Mouse (Mus musculus) embryonic facial prominence, embryonic 14.5 days (tissue): ENCODE data around the gene Gm5105. TPM values are rescaled to one million over a fixed set of nuclear protein-coding genes. Genes with fewer than 3 reads are reported as not detected.

ENCODE experiments used
- ATAC-seq: fragments of 200-750 bp; cut with Nextera tagmentation; 2 replicates; pipeline ENCODE4 v1.8.0; 2017; ENCODE audit warnings: low read depth, moderate number of reproducible peaks, moderate TSS enrichment
- DNase-seq: peaks from one replicate; pipeline ENCODE4 v3.0.0-alpha.2; 2015; ENCODE audit warnings: low spot score
- H3K27ac ChIP-seq: fragments of 300-500 bp; sonication (generic); replicated peaks from 2 replicates; pipeline ENCODE4 v1.5.1; 2014; ENCODE audit warnings: low read depth, mild to moderate bottlenecking, low read length, moderate library complexity
- H3K27me3 ChIP-seq: fragments of 300-500 bp; sonication (generic); replicated peaks from 2 replicates; pipeline ENCODE4 v1.6.1; 2014; ENCODE audit warnings: low read length; ENCODE audit not compliant: control insufficient read depth, insufficient read depth
- H3K36me3 ChIP-seq: fragments of 300-500 bp; sonication (generic); 2 replicates; pipeline ENCODE4 v1.6.1; 2014; ENCODE audit warnings: low read length, mixed read lengths; ENCODE audit not compliant: control insufficient read depth, insufficient read depth
- H3K4me1 ChIP-seq: fragments of 300-500 bp; sonication (generic); 2 replicates; pipeline ENCODE4 v1.6.1; 2014; ENCODE audit warnings: antibody characterized with exemption, low read length; ENCODE audit not compliant: control insufficient read depth, insufficient read depth
- H3K4me2 ChIP-seq: fragments of 300-500 bp; sonication (generic); 2 replicates; pipeline ENCODE4 v1.6.1; 2014; ENCODE audit warnings: low read depth, mild to moderate bottlenecking, low read length, moderate library complexity, mixed read lengths
- H3K4me3 ChIP-seq: fragments of 300-500 bp; sonication (generic); 2 replicates; pipeline ENCODE4 v1.5.1; 2014; ENCODE audit warnings: low read depth, mild to moderate bottlenecking, low read length
- H3K9ac ChIP-seq: fragments of 300-500 bp; sonication (generic); 2 replicates; pipeline ENCODE4 v1.6.1; 2014; ENCODE audit warnings: low read depth, mild to moderate bottlenecking, low read length, moderate library complexity, mixed read lengths
- H3K9me3 ChIP-seq: fragments of 300-500 bp; sonication (generic); 2 replicates; pipeline ENCODE4 v1.6.1; 2016; ENCODE audit warnings: low read length; ENCODE audit not compliant: control insufficient read depth
- WGBS: fragments of 180-500 bp; shearing (Covaris S2); extraction: QIAGEN DNeasy Blood & Tissue Kit; methylation state at CpG from one replicate; pipeline ENCODE4 v1.1.7; 2014; 5-methylcytosine and 5-hydroxymethylcytosine counted together
- polyA plus RNA-seq: library from polyadenylated mRNA; unstranded; fragments of >200 nt; fragmentation: Nextera tagmentation; extraction: Ambion mirVana; gene quantifications from 2 replicates; pipeline ENCODE4 v1.2.1, GENCODE M21; 2014

The Gm5105 gene
- polyA plus RNA-seq, 1 experiment from 2014 or later: 0.75 TPM

DNA sequence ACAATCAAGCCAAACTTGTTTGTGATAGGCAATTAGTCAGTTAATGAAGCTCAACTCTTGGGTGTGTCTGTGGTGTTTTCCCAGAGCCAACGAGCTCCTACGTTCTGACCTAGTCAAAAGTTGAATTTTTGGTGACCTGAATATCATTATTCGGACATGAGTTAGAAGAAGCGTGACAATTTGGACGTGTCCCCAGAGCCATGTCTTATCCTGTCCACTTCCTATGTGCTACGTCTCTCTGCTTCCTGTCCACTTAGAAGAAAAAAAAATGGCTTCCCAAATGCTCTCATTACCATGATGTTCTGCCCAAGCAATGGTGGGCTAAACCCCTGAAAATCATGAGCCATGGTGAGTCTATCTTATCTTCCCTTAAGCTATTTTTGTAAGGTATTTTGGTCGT, 63.9 kb downstream of the Gm5105 start:
- no peaks in the 10 kb centered on the region for H3K27me3 ChIP-seq
- DNase-seq (no peak), ATAC-seq (no peak)
- peaks cover 18% of the 10 kb centered on the region for H3K4me1 ChIP-seq
- H3K4me3 ChIP-seq: no peak overlapping the region
- H3K9ac ChIP-seq: no peak overlapping the region
- H3K4me2 ChIP-seq: no peak overlapping the region
- peaks cover 9% of the 10 kb centered on the region; the same call in 1 of the 2 replicates for H3K9me3 ChIP-seq
- no peaks in the 10 kb centered on the region for H3K36me3 ChIP-seq
- H3K27ac ChIP-seq: no peak overlapping the region
- WGBS: 81% methylated on average over 7 of the region's 7 CpGs

DNA sequence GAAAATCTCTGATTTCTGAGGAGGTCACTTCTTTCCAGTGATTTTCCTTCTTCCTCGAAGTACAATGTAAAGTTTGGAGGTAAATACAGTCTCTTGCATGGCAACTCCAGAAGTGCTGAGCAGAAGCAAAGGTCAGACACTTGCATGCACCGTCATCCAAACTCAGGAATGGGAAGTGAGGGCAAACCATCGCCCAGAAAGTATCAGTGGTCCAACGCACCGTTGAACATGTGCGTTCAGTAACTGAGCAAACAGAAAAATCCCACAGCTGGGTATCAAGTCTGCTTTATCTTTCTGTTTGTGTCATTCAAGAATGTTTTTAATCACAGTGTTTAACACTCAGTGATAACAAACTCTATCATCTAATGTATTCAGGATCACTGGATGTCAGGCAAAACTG, 64.6 kb downstream of the Gm5105 start:
- Histone ChIP-seq H3K36me3 (no peaks in the 10 kb centered on the region), H3K4me3 (no peak overlapping the region), H3K4me2 (no peak overlapping the region), H3K27me3 (no peaks in the 10 kb centered on the region), H3K9me3 (peaks cover 9% of the 10 kb centered on the region; the same call in 1 of the 2 replicates), H3K4me1 (peaks cover 18% of the 10 kb centered on the region), H3K9ac (no peak overlapping the region), H3K27ac (no peak overlapping the region)
- ATAC-seq (no peak), DNase-seq (no peak)
- WGBS: 82% methylated on average over 6 of the region's 6 CpGs

DNA sequence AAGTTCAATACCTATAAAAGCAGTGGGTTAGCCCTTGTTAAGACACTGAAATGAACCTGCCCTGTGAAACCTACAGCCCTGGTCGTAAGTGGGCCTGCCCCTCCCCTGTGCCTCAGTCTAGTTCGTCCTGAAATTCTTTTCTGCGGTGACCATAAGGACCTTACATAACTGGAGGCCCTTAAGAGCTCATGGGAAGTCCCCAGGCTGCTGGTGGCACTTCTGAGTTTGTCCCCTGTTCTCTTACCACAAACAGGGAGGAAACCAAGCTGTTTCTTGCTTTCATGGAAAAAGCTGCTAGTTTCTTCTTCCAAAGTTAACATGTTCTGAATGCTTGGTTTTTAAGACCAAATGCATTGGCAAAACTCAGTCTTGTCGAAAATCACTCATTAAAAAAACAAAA, 65.3 kb downstream of the Gm5105 start:
- no peaks in the 10 kb centered on the region for H3K36me3 ChIP-seq
- H3K9me3 ChIP-seq: peaks cover 9% of the 10 kb centered on the region; the same call in 1 of the 2 replicates
- peaks cover 18% of the 10 kb centered on the region for H3K4me1 ChIP-seq
- H3K27me3 ChIP-seq: no peaks in the 10 kb centered on the region
- H3K9ac ChIP-seq: no peak overlapping the region
- no peak overlapping the region for H3K4me3 ChIP-seq
- H3K4me2 ChIP-seq: no peak overlapping the region
- no peak for ATAC-seq
- WGBS: 72% methylated on average over 4 of the region's 4 CpGs
- no peak overlapping the region for H3K27ac ChIP-seq
- no peak for DNase-seq

DNA sequence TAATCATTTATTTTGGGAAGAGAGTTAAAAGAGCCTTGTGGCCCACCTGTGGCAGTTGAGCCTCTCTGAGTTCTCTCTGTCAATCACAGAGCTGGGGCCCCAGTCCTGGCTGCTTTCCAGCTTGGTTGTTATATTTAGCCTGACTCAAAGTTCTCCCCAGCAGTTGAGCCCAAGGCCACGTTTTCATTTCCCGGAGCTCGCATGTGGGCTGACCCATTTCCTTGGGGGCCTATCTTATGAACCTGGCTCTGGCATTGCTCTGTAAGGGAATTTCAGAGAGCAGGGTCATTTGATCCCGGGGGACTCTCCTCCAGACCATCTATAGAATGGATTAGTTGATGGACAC, 66.5 kb downstream of the Gm5105 start:
- Histone ChIP-seq H3K4me2 (no peak overlapping the region), H3K4me3 (no peak overlapping the region), H3K27me3 (no peaks in the 10 kb centered on the region), H3K9me3 (peaks cover 9% of the 10 kb centered on the region; the same call in 1 of the 2 replicates), H3K4me1 (peaks cover 18% of the 10 kb centered on the region), H3K36me3 (no peaks in the 10 kb centered on the region), H3K27ac (no peak overlapping the region), H3K9ac (no peak overlapping the region)
- ATAC-seq (0 out of 2 replicates have a peak, but pooled peaks have one; percentile 33), DNase-seq (peak; percentile 74)
- WGBS: 38% methylated on average over 4 of the region's 4 CpGs

DNA sequence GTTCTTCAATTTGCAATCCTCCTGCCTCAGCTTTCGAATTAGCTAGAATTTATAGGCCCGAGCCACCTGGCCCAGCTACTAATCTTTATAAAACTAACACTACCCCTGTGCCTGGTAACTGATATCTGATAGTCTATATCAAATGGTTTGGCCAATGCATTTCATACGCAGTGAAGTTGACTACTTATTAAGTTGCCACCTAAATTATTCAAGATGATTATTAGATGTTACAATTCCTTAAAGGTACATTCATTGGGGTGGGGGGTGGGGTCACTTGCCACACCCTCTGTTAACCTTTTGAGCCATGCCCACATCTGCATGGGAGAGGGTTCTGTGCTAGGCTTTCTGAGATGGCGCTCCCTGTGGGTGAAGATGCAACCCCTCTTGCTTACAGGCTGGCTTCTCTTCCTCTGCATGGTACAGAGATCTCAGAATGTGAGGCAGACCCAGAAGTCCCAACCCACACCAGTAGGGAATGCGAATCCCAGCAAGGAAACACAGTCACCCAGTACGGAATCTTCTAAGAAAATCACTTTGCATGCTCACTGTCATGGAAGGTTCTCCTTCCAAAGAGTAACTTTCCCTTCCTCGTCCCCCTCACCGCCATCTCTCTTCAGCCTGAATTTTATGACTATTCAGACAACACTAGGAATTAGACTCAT, 67.0 kb downstream of the Gm5105 start:
- ATAC-seq (no peak), DNase-seq (no peak)
- Histone ChIP-seq H3K9me3 (peaks cover 5% of the 10 kb centered on the region; the same call in 1 of the 2 replicates), H3K4me2 (no peak overlapping the region), H3K27me3 (no peaks in the 10 kb centered on the region), H3K36me3 (no peaks in the 10 kb centered on the region), H3K4me3 (no peak overlapping the region), H3K9ac (no peak overlapping the region), H3K4me1 (peaks cover 18% of the 10 kb centered on the region), H3K27ac (no peak overlapping the region)
- 87% methylated on average over 8 of the region's 8 CpGs for WGBS

DNA sequence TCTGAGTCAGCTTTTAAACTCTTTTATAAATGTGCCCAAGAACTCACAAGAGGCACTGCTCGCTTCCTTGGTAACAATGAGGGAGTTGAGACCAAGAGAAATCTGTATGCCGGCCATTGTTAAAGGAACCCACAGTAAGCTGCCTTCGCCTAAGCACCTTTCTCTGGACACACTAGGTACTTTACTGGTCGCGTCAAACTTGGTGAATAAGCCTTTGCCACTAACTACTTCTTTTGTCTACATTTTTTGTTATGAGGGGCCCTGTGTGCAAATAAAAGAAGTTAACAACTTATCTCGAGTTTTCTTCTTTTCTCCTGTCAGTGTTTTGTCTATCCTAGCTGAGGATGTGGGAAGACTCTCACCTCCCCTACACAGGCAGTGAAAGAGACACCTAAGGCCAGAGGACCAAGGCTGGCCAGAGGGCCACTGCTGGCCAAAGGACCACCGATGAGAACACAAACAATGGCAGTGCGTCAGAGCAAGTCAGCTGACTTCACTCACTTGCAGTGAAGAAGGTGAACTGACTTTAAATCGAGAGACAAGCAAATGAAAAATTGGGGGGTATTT, 67.9 kb downstream of the Gm5105 start:
- no peak overlapping the region for H3K9ac ChIP-seq
- H3K9me3 ChIP-seq: no peaks in the 10 kb centered on the region
- WGBS: 73% methylated on average over 9 of the region's 9 CpGs
- ATAC-seq (no peak), DNase-seq (no peak)
- H3K4me3 ChIP-seq: no peak overlapping the region
- no peaks in the 10 kb centered on the region for H3K36me3 ChIP-seq
- H3K27ac ChIP-seq: no peak overlapping the region
- H3K27me3 ChIP-seq: no peaks in the 10 kb centered on the region
- H3K4me1 ChIP-seq: peaks cover 18% of the 10 kb centered on the region
- H3K4me2 ChIP-seq: no peak overlapping the region

Other genes with a start within 250 kb of the Gm5105 start
- 1,328 and 1,383 TPM in 2 replicates for gene H2afz, start 202.9 kb downstream of the Gm5105 start, polyA plus RNA-seq
- 12.0 and 13.5 TPM in 2 replicates for gene Dnajb14, start 199.7 kb downstream of the Gm5105 start, polyA plus RNA-seq
- 108 and 112 TPM in 2 replicates for gene Lamtor3, start 148.9 kb downstream of the Gm5105 start, polyA plus RNA-seq
- 9.0 and 9.4 TPM in 2 replicates for gene Dapp1, start 85.8 kb downstream of the Gm5105 start, polyA plus RNA-seq
- gene 1110002E22Rik, start 2.3 kb downstream of the Gm5105 start, polyA plus RNA-seq: 5.5 and 7.5 TPM in 2 replicates
- 10.7 and 11.2 TPM in 2 replicates for gene Trmt10a, start 76.1 kb upstream of the Gm5105 start, polyA plus RNA-seq
- gene Mttp, start 77.6 kb upstream of the Gm5105 start, polyA plus RNA-seq: 6.3 TPM in 2 replicates
- gene 4930579F01Rik, start 126.4 kb upstream of the Gm5105 start, polyA plus RNA-seq: 0.21 TPM in 1 of 2 replicates, not detected in the other
- 4.8 and 5.2 TPM in 2 replicates for gene Adh7, start 150.4 kb upstream of the Gm5105 start, polyA plus RNA-seq
- gene Adh1, start 193.6 kb upstream of the Gm5105 start, polyA plus RNA-seq: 24.2 and 25.6 TPM in 2 replicates
- 0.17 TPM in 1 of 2 replicates, not detected in the other for gene Adh6a, start 245.9 kb upstream of the Gm5105 start, polyA plus RNA-seq